Mouse (Mus musculus) left cerebral cortex, adult 9 months (tissue): ENCODE results near the gene Chd3.
"Not testable (repeated sequence)": the region's sequence is repeated elsewhere in the genome, so short reads cannot be mapped to it uniquely, and the experiment has no call there.

Source experiments
- DNase-seq, 2 experiments: peaks; one replicate each; pipeline ENCODE4 v3.0.0; 2022; ENCODE audit warnings: low spot score in 2 of 2

The Chd3 gene

GRCm38 (mm10) chr11:69406867-69407723 is 37.9 kb upstream of the Chd3 start:
- no peak for DNase-seq

GRCm38 (mm10) chr11:69406282-69406681 is 37.1 kb upstream of the Chd3 start:
- no peak for DNase-seq

DNA sequence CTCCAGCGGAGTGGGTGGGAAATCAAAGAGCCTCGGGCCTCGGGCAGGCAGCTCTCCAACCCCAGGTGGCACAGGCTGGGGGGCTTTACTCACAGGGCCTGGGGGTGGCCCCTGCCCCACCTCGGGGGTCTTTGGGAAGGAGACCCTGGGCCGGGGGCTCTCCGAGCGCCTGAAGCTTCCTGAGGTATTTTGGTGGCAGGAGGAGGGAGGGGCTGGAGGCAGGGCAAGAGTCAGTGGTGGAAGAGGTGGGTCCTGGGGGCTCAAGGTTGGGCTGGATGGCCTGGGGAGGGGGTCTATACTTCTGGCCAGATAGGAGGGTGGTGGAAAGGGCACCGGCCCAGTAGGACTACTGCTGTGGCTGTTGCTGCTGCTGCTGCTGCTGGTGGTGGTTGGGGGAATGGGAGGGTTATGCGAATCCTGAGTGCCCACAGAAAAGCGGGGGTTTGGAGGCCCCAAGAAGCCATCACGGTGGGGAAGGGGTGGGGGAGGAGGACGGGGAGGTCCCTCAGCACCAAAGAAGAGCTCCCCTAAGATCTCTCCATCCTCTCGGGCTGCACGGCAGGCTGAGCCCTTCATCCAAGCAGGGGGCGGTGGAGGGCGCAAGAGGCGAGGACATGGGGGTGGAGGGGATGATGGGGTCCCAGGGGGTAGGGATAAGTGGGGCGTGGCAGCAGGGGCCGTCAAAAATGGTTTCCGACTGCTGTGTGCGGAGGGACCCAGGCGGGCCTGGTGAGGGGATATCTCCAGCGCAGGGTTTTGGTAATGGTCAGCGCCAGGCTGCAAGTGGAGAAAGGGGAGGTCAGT is 36.4 kb upstream of the Chd3 start:
- no peak for DNase-seq

DNA sequence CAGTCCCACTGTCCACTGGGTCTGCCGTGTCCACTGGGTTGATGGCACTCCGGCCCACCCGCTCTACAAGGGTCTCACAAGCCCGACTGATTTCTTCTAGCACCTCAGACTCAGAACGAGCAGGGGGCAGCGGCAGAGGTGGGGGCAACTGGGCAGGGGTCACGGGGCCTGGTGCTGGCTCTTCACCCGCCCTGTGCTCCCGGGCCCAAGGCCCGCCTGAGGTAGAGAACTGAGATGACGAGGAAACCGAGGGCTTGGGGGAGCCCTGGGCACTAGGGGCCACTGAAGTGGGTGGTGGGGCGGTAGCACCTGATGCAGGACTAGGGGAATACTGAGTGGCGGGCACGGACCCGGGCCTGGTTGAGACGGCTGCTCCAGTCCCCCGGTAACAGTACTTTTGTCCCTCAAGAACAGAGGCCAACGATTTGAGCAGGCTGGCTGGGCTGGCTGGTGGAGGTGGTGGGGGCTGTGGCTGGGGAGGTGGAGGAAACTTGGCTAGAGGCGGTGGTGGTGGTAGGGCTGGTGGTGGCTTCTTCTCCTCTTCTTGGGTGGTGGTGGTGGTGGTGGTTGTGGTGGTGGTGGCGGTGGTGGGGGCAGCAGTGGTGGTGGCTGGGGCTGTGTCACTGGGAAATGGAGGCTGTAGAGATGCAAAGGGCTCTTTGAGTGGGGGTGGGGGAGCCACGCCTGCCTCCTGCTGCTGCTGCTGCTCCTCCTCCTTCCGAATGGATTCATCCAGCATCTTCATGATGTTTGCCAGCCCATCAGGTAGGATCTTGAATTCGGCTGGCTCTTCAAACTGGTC is 35.6 kb upstream of the Chd3 start:
- no peak for DNase-seq

GRCm38 (mm10) chr11:69403691-69404594 is 34.7 kb upstream of the Chd3 start:
- no peak for DNase-seq

- DNase-seq: no peak
Measured at GRCm38 (mm10) chr11:69401987-69402386, 32.8 kb upstream of the Chd3 start.

DNA sequence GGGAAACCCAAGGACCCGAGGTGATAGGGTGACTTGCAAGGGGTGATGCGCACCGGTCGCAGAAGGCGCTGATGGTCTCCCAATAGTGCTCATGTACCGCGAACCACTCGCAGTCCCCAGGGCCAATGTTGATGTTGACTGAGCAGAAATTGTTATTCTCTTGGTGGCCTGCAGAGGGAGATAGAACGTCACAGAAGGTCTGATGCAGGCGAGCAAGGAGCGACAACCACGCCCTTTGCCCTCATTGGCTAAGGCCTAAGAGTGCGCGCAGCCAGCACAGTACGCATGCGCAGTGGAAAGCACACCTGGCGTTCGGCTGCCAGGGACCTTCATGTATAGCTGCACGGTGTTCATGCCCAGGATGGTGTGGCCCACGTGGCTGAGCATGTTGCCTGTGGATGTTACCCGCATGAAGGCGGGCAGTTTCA is 32.0 kb upstream of the Chd3 start:
- peak; percentile 87 to 93 for DNase-seq

- DNase-seq: peak in 1 of 2 experiments; percentile 16
Measured at GRCm38 (mm10) chr11:69400083-69400850, 31.1 kb upstream of the Chd3 start.

DNA sequence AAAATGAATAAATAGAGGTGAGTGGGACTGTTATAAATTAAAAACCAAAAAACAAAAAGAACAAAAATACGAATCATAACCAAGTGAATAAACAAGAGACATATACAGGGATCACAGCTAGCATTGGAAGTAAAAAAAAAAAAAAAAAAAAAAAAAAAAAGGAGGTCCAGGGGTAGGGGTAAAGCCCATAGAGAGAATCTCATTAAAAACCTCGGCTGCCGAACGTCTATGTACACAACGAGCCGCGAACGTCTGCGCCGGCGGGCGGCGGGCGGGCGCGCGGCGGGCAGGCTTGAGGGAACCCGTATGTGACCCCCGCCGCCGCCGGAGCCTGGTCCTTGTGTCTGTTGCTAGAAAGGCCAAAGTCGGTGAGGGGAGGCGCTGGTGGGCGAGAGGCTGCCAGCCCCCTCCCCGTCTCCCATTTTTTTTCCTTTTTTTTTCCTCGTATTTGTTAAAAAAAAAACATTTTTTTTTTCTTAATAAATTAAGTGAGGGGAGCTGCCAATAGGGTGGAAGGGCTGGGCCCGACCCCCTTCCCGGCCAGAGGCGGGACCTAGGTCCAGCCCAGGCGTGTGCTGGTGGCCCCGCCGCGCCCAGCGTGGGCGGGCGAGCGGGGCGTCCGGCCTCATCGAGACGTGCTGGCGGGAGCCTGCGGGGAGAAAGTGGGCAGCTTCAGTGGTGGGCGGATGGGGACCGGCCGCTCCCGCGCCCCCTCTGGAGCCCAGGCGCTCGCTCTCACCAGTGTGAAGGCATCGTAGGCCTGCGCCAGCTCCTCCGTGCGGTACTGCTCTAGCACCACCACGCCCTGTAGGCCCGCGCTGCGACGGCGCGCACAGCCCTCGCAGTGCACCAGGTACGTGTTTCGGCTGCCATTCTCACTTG is 30.2 kb upstream of the Chd3 start:
- DNase-seq: peak in 1 of 2 experiments; percentile 22

DNA sequence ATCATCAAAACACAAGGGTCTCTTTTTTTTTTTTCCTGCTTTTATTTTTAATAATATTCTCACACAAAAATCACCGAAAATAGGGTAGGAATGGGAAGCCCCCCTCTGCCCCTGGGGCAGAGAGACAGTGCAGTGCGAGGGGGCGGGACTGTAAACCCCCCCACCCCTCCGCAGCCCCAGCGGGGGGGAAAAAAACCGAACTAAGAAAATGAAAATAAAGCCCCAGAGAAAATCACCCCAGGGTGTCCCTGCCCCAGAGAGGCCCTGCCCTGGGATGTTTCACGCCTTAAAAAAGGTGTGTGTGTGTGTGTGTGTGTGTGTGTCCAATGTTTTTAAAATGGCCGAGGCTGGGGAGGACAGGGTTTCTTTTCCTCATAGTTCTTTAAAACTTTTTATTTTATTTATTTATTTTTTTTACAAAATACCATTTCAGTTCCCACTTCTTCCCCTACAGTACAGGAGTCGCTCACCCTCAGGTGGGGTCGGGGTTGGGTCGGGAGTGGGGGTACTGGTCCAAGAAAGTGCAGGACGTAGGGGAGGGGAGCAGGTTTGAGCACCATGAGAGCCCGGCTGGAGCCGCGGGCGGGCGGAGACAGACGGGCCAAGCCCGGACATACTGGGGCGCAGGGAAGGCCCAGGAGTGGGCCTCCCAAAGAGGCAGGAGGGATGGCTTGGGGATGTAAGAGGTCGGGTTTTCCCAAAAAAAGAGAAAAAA is 29.4 kb upstream of the Chd3 start:
- DNase-seq: no peak

DNA sequence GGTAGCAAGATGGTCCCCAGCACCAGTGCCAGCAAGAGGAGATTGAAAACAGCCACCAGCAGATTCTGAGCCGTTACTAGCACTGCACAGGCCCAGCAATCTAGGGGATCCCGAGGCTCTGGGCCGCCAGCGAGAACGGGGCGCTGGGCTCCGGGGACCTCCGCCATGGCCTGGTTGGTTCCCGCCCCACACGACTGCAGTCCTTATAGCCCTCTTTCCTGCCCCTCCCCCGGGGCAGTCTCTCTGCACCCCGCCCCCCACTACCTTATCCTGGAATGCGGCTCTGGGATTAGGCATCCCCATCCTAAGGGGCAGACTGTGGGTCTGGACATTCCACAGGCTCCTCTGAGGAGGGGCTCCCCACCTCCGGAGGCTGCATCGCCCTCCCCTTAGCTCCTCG is 28.9 kb upstream of the Chd3 start, which contains the start of gene Tmem88:
Gene Tmem88, minus strand, starts transcription at position 176 of the 400 bp plus-strand sequence.
- DNase-seq: no peak

DNA sequence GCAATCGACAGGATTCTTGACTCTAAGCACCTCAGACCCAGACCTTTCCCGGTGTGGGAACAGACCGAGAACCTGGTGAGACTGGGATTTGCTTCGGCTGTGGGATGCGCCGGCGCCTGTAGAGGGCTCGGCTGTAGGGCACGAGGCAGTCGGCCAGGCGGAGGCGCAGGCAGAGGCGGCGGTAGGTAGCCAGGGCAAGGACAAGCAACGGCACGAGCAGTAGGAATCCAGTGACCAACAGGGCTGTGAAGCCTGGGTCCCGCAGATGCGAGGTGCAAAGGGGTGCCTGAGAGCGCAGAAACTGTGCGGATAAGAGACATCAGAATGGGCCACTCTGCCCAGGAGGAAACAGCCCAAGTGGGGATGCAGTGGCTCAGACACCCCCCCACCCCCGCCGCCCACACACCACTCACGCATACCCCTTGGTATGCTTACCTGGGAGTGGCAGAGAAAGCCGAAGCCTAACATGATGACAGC is 28.4 kb upstream of the Chd3 start:
- DNase-seq: no peak

DNA sequence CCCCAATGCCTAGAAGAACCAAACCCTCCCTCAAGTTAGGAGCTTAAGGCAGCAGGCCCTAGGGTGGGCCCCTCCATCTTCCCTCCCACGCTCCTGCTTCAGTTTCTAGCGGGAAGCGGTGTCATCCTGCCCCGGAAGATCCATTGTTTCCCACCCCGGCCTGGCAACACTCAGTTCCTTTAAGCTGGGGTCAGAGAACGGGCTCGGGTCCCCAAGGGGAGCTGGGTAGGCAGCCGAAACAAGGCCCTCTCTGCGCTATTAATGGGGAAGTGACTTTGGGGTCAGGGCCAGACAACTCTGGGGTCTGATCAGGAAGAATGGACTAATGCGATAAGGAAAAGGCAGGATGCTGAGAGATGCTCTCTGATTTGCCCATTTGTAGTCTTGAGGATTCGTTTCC is 27.6 kb upstream of the Chd3 start:
- no peak for DNase-seq

GRCm38 (mm10) chr11:69395634-69396373 is 26.6 kb upstream of the Chd3 start:
- peak; percentile 97 to 98 for DNase-seq

- DNase-seq: peak; percentile 88 to 94
Measured at GRCm38 (mm10) chr11:69395235-69395633, 26.0 kb upstream of the Chd3 start, which contains the start of the genes Naa38 and Cyb5d1. Gene Naa38 (plus strand): TSS chr11:69395487. Gene Cyb5d1 (minus strand): TSS chr11:69395631.

GRCm38 (mm10) chr11:69394591-69395167 is 25.5 kb upstream of the Chd3 start:
- DNase-seq: not testable (repeated sequence)
